8 mouse cellular contexts compared by ENCODE assay signal in the genomic region with DNA sequence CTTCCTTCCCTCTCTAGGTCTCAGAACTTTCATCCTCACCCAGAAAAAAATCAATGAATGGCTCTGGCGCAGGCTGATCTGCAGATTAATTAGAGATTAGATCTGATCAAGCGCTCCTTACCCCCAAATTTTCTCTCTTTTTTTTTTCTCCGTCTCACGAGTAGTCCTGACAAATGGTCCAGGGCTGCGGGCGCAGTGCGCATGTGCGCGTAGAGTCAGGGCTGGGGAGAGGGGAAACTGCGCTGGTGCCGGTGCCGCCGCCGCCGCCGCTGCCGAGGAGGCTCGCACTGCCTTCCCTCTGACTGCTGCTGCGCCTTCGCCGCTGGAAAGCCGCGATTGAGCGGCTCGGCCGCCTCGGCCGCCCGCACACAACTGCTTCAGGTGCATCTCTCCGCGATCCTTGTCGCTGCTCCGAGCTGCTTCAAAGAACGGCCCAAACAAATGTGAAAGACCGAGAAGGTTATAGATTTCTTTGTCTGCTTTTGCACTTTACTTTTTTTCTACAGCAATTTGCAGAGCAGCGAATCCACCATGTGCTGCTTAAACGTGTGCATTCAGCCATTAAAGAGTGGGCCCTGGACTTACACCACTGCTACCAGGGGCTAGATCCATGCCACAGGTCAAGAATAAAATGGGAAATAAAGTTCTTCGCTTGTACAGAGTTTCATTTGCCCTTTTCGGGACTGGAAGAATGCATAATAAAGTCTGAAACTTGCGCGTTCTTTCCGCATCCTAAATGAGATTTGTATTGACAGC. TPM values are rescaled to one million over a fixed set of nuclear protein-coding genes. Genes with fewer than 3 reads are reported as not detected.
DNase-seq lines count a peak whose midpoint lies in the region; ATAC-seq lines count a peak whose summit lies in the region.

A gene (minus strand): TSS at position 182 of the 756 bp plus-strand sequence.

- peak; percentile 90 for ATAC-seq in hindbrain, embryonic 16.5 days

- peak within 1 kb of the TSS; percentile 85 for H3K9ac ChIP-seq in hindbrain, embryonic 16.5 days (ENCODE audit: low read depth, low read length)

- H3K4me3 ChIP-seq in hindbrain, embryonic 16.5 days (ENCODE audit: low read length), result peak within 1 kb of the TSS; percentile 69

- DNase-seq in R1 (ENCODE audit: low read depth, low spot score), result peak; percentile 90
- peak; percentile 84 for DNase-seq in cerebellum, postnatal 14 days
- DNase-seq in gastrocnemius, adult 18-20 months (ENCODE audit: low spot score), result peak; percentile 82
- peak; percentile 69 for DNase-seq in left cerebral cortex, adult 11 months (ENCODE audit: low spot score)
- peak; percentile 90 to 92 for DNase-seq in lung, postnatal 4 days
- peak; percentile 67 for DNase-seq in retina, postnatal 7 days (ENCODE audit: low read depth, low spot score)
- DNase-seq in urinary bladder, adult 18-20 months (ENCODE audit: low spot score in 2 of 2), result peak; percentile 70 to 77

- under 1% methylated on average over 42 of the region's 42 CpGs for WGBS in hindbrain, embryonic 16.5 days

- no peaks in the 10 kb centered on the region for H3K36me3 ChIP-seq in hindbrain, embryonic 16.5 days (ENCODE audit: control insufficient read depth, insufficient read depth, low read length)

- peak within 1 kb of the TSS; percentile 94 for H3K27ac ChIP-seq in hindbrain, embryonic 16.5 days (ENCODE audit: low read depth, low read length)

- peak within 1 kb of the TSS; percentile 99 for H3K4me2 ChIP-seq in hindbrain, embryonic 16.5 days (ENCODE audit: low read length)

- H3K27me3 ChIP-seq in hindbrain, embryonic 16.5 days (replicated peaks; ENCODE audit: control insufficient read depth, insufficient read depth, low read length), result no peaks in the 10 kb centered on the region

- H3K4me1 ChIP-seq in hindbrain, embryonic 16.5 days (ENCODE audit: control insufficient read depth, insufficient read depth, low read depth, low read length), result peaks cover 11% of the 10 kb centered on the region

- no peaks in the 10 kb centered on the region for H3K9me3 ChIP-seq in hindbrain, embryonic 16.5 days (ENCODE audit: control insufficient read depth, low read length)

RNA-seq across cellular contexts. Expression of the gene that starts here (rescaled TPM):
- total RNA-seq in gastrocnemius, adult 18-20 months (2021), result 1 to 10 TPM; 4.7 to 6.2 TPM
- polyA plus RNA-seq in hindbrain, embryonic 16.5 days (2015; fragmentation: Nextera tagmentation; extraction: Ambion mirVana), result 24.5 and 25.6 TPM in 2 replicates

Comparison
In these comparisons a context has a peak if more than half of its experiments do, and no peak if none do; other contexts are left out.
1. Peak in every context shown above with its lines: DNase-seq, ATAC-seq, H3K4me3 ChIP-seq and H3K27ac ChIP-seq.